Mouse (Mus musculus) CH12.LX (cell line): ENCODE measurements around the gene Snx8. TPM values are rescaled to one million over a fixed set of nuclear protein-coding genes. Genes with fewer than 3 reads are reported as not detected.
A peak's percentile ranks its signal among the peaks of the same experiment; 100 is the strongest.

Experiments
- DNase-seq: peaks from one replicate; pipeline ENCODE4 v3.0.0-alpha.2; 2013; ENCODE audit errors: extremely low read depth
- H3K27ac ChIP-seq: 2 replicates; pipeline ENCODE4 v1.5.1; 2012; ENCODE audit warnings: low read depth, mild to moderate bottlenecking, control low read depth, moderate library complexity; ENCODE audit not compliant: insufficient read depth
- H3K27me3 ChIP-seq: replicated peaks from 2 replicates; pipeline ENCODE3; 2012; ENCODE audit warnings: inconsistent platforms
- H3K36me3 ChIP-seq, 2 experiments: replicated peaks in 1 of 2; 2 replicates each; pipeline versions ENCODE3 to v1.6.1; 2012; ENCODE audit warnings: inconsistent platforms in 1 of 2, low read length in 1 of 2, mild to moderate bottlenecking in 1 of 2, mixed read lengths in 1 of 2, moderate library complexity in 1 of 2; ENCODE audit not compliant: control insufficient read depth in 1 of 2, insufficient read depth in 1 of 2
- H3K4me1 ChIP-seq, 2 experiments: 2 replicates each; pipeline ENCODE4 v1.6.1; 2012; ENCODE audit warnings: inconsistent platforms in 1 of 2, moderate library complexity in 1 of 2; ENCODE audit not compliant: insufficient read depth in 2 of 2, control insufficient read depth in 1 of 2
- H3K4me2 ChIP-seq: 2 replicates; pipeline ENCODE4 v1.6.1; 2012; ENCODE audit warnings: low read depth, mild to moderate bottlenecking, control low read depth; ENCODE audit not compliant: poor library complexity, insufficient read depth, severe bottlenecking
- H3K4me3 ChIP-seq, 3 experiments: fragments of 150-350 bp in 1 of 3; sonication (generic) in 1 of 3; replicated peaks in 1 of 3; 2 replicates each; pipeline versions ENCODE3 to v1.5.1; 2011 to 2012; ENCODE audit warnings: low read depth in 2 of 3, low read length in 2 of 3, mild to moderate bottlenecking in 2 of 3, moderate library complexity in 2 of 3, control low read depth in 1 of 3, improper control_type of control experiment in 1 of 3, inconsistent platforms in 1 of 3, mixed read lengths in 1 of 3; ENCODE audit not compliant: poor library complexity in 1 of 3
- H3K79me2 ChIP-seq: replicated peaks from 2 replicates; pipeline ENCODE4 v1.6.1; 2012; ENCODE audit warnings: mild to moderate bottlenecking, moderate library complexity; ENCODE audit not compliant: control insufficient read depth, poor library complexity, insufficient read depth, severe bottlenecking; ENCODE audit errors: extremely low read depth
- H3K9ac ChIP-seq: 2 replicates; pipeline ENCODE4 v1.6.1; 2012; ENCODE audit warnings: low read depth, mild to moderate bottlenecking, control low read depth, moderate library complexity; ENCODE audit not compliant: insufficient read depth
- H3K9me3 ChIP-seq: replicated peaks from 2 replicates; pipeline ENCODE3; 2012; ENCODE audit warnings: low read length, inconsistent platforms, mixed read lengths
- BHLHE40 ChIP-seq: IDR thresholded peaks from 2 replicates; pipeline ENCODE4 v1.6.1; 2011; ENCODE audit warnings: mild to moderate bottlenecking, low read depth, low read length, improper control_type of control experiment
- CHD1 ChIP-seq: IDR thresholded peaks from 2 replicates; pipeline ENCODE4 v1.6.1; 2012; ENCODE audit warnings: low read depth, low read length, improper control_type of control experiment, inconsistent platforms
- CHD2 ChIP-seq: IDR thresholded peaks from 2 replicates; pipeline ENCODE4 v1.6.1; 2011; ENCODE audit warnings: low read length, improper control_type of control experiment
- E2F4 ChIP-seq: IDR thresholded peaks from 2 replicates; pipeline ENCODE4 v1.6.1; 2011; ENCODE audit warnings: low read depth, low read length, improper control_type of control experiment; ENCODE audit not compliant: insufficient replicate concordance
- ELF1 ChIP-seq: IDR thresholded peaks from 2 replicates; pipeline ENCODE4 v1.6.1; 2014; ENCODE audit warnings: low read depth, mild to moderate bottlenecking, inconsistent platforms, low read length, improper control_type of control experiment
- EP300 ChIP-seq: IDR thresholded peaks from 2 replicates; pipeline ENCODE4 v1.6.1; 2011; ENCODE audit warnings: low read length, improper control_type of control experiment
- ETS1 ChIP-seq: conservative IDR thresholded peaks from 2 replicates; pipeline ENCODE4 v1.6.1; 2012; ENCODE audit warnings: low read depth, mild to moderate bottlenecking, inconsistent platforms, low read length, improper control_type of control experiment, moderate library complexity
- GABPA ChIP-seq: IDR thresholded peaks from 2 replicates; pipeline ENCODE4 v1.6.1; 2012; ENCODE audit warnings: low read depth, low read length, improper control_type of control experiment, inconsistent platforms; ENCODE audit not compliant: insufficient replicate concordance
- HCFC1 ChIP-seq: IDR thresholded peaks from 2 replicates; pipeline ENCODE4 v1.6.1; 2012; ENCODE audit warnings: low read depth, mild to moderate bottlenecking, inconsistent platforms, low read length, improper control_type of control experiment
- IRF4 ChIP-seq: IDR thresholded peaks from 2 replicates; pipeline ENCODE4 v1.6.1; 2014; ENCODE audit warnings: low read depth, mild to moderate bottlenecking, inconsistent platforms, low read length, improper control_type of control experiment
- JUN ChIP-seq: IDR thresholded peaks from 2 replicates; pipeline ENCODE4 v1.6.1; 2011; ENCODE audit warnings: low read depth, mild to moderate bottlenecking, low read length, improper control_type of control experiment, moderate library complexity; ENCODE audit not compliant: insufficient read depth
- JUND ChIP-seq: conservative IDR thresholded peaks from 2 replicates; pipeline ENCODE4 v1.6.1; 2011; ENCODE audit warnings: low read depth, low read length, improper control_type of control experiment
- KAT2A ChIP-seq: IDR thresholded peaks from 2 replicates; pipeline ENCODE4 v1.6.1; 2012; ENCODE audit warnings: low read length, improper control_type of control experiment, inconsistent platforms; ENCODE audit not compliant: insufficient replicate concordance
- MAX ChIP-seq: IDR thresholded peaks from 2 replicates; pipeline ENCODE4 v1.6.1; 2011; ENCODE audit warnings: low read length, improper control_type of control experiment
- MAZ ChIP-seq: IDR thresholded peaks from 2 replicates; pipeline ENCODE4 v1.6.1; 2012; ENCODE audit warnings: low read depth, mild to moderate bottlenecking, inconsistent platforms, low read length, improper control_type of control experiment, moderate library complexity
- MEF2A ChIP-seq: IDR thresholded peaks from 2 replicates; pipeline ENCODE4 v1.6.1; 2014; ENCODE audit warnings: low read depth, mild to moderate bottlenecking, inconsistent platforms, low read length, improper control_type of control experiment, borderline replicate concordance
- MXI1 ChIP-seq: IDR thresholded peaks from 2 replicates; pipeline ENCODE4 v1.6.1; 2011; ENCODE audit warnings: mild to moderate bottlenecking, low read depth, low read length, improper control_type of control experiment
- MYC ChIP-seq: IDR thresholded peaks from 2 replicates; pipeline ENCODE4 v1.6.1; 2011; ENCODE audit warnings: low read depth, mild to moderate bottlenecking, improper control_type of control experiment, low read length
- NELFE ChIP-seq: IDR thresholded peaks from 2 replicates; pipeline ENCODE4 v1.6.1; 2011; ENCODE audit warnings: low read depth, low read length, improper control_type of control experiment
- NRF1 ChIP-seq: IDR thresholded peaks from 2 replicates; pipeline ENCODE4 v1.6.1; 2014; ENCODE audit warnings: low read depth, mild to moderate bottlenecking, inconsistent platforms, low read length, improper control_type of control experiment, moderate library complexity
- PAX5 ChIP-seq: IDR thresholded peaks from 2 replicates; pipeline ENCODE4 v1.6.1; 2012; ENCODE audit warnings: low read length, inconsistent platforms, mixed read lengths
- POLR2A ChIP-seq: IDR thresholded peaks from 2 replicates; pipeline ENCODE4 v1.6.1; 2011; ENCODE audit warnings: low read depth, mild to moderate bottlenecking, improper control_type of control experiment, low read length
- POLR2AphosphoS2 ChIP-seq: IDR thresholded peaks from 2 replicates; pipeline ENCODE4 v1.6.1; 2011; ENCODE audit warnings: low read depth, low read length, improper control_type of control experiment
- RAD21 ChIP-seq: IDR thresholded peaks from 2 replicates; pipeline ENCODE4 v1.6.1; 2011; ENCODE audit warnings: low read depth, mild to moderate bottlenecking, low read length, improper control_type of control experiment, moderate library complexity
- RCOR1 ChIP-seq: conservative IDR thresholded peaks from 2 replicates; pipeline ENCODE4 v1.6.1; 2012; ENCODE audit warnings: low read depth, mild to moderate bottlenecking, inconsistent platforms, low read length, improper control_type of control experiment
- SIN3A ChIP-seq: IDR thresholded peaks from 2 replicates; pipeline ENCODE4 v1.6.1; 2012; ENCODE audit warnings: low read length, improper control_type of control experiment, inconsistent platforms
- SMC3 ChIP-seq: IDR thresholded peaks from 2 replicates; pipeline ENCODE4 v1.6.1; 2011; ENCODE audit warnings: low read depth, low read length, improper control_type of control experiment
- TBP ChIP-seq: conservative IDR thresholded peaks from 2 replicates; pipeline ENCODE4 v1.6.1; 2011; ENCODE audit warnings: low read depth, low read length, improper control_type of control experiment
- TCF12 ChIP-seq: IDR thresholded peaks from 2 replicates; pipeline ENCODE4 v1.6.1; 2014; ENCODE audit warnings: low read depth, mild to moderate bottlenecking, inconsistent platforms, low read length, improper control_type of control experiment
- UBTF ChIP-seq: IDR thresholded peaks from 2 replicates; pipeline ENCODE4 v1.6.1; 2012; ENCODE audit warnings: low read depth, mild to moderate bottlenecking, inconsistent platforms, low read length, improper control_type of control experiment, moderate library complexity
- USF1 ChIP-seq: IDR thresholded peaks from 2 replicates; pipeline ENCODE4 v1.6.1; 2014; ENCODE audit warnings: low read depth, mild to moderate bottlenecking, inconsistent platforms, low read length, improper control_type of control experiment
- USF2 ChIP-seq: conservative IDR thresholded peaks from 2 replicates; pipeline ENCODE4 v1.6.1; 2011; ENCODE audit warnings: low read depth, low read length, improper control_type of control experiment
- ZC3H11A ChIP-seq: IDR thresholded peaks from 2 replicates; pipeline ENCODE4 v1.6.1; 2012; ENCODE audit warnings: low read depth, mild to moderate bottlenecking, inconsistent platforms, low read length, improper control_type of control experiment
- ZMIZ1 ChIP-seq: IDR thresholded peaks from 2 replicates; pipeline ENCODE4 v1.6.1; 2012; ENCODE audit warnings: low read depth, mild to moderate bottlenecking, inconsistent platforms, low read length, improper control_type of control experiment
- ZNF384 ChIP-seq: IDR thresholded peaks from 2 replicates; pipeline ENCODE4 v1.6.1; 2012; ENCODE audit warnings: low read depth, low read length, improper control_type of control experiment, inconsistent platforms
- dilution Hi-C: fragments of 300-500 bp; cut with MboI; formaldehyde crosslinking; loops from 2 replicates; pipeline ENCODE4 v1.14.3; 2020; ENCODE audit warnings: low sequenced_read_pairs; ENCODE audit not compliant: extremely low pct_unique_long_range_greater_than_20kb, extremely low pct_ligation_motif_present
- in situ Hi-C: fragments of 300-500 bp; cut with MboI; formaldehyde crosslinking; loops from 3 replicates; pipeline ENCODE4 v1.14.3; 2019; ENCODE audit warnings: low sequenced_read_pairs, low pct_ligation_motif_present, low pct_unique_long_range_greater_than_20kb, mixed read lengths
- polyA plus RNA-seq: library from polyadenylated mRNA; unstranded; fragments of >175 nt; gene quantifications from 2 replicates; pipeline ENCODE4 v1.2.1, GENCODE M21; 2012; ENCODE audit warnings: low read depth; ENCODE audit not compliant: insufficient read length
- total RNA-seq, 2 experiments: library from RNA; depleted of rRNA; stranded (reverse); fragments of 300-350 nt in 1 of 2; fragments of >200 nt in 1 of 2; gene quantifications; 2 replicates each; pipeline ENCODE4 v1.2.3; 2012 to 2014

The Snx8 gene
- total RNA-seq (2012; rRNA removed) (20.8 and 26.0 TPM in 2 replicates), total RNA-seq (2014; rRNA removed) (33.0 and 34.6 TPM in 2 replicates), polyA plus RNA-seq (42.2 and 42.4 TPM in 2 replicates)

GRCm38 (mm10) chr5:140388588-140389576, at the start of gene Snx8:
Gene Snx8, minus strand, starts transcription at chr5:140389262.
- Histone ChIP-seq H3K27me3 (peaks cover 4% of the 10 kb centered on the region), H3K4me2 (peak within 1 kb of the TSS; percentile 55), H3K9me3 (no peaks in the 10 kb centered on the region), H3K79me2 (no peaks in the 10 kb centered on the region; the same call in 1 of the 2 replicates), H3K4me3 (peak within 1 kb of the TSS; percentile 79 to 88 (median 84)), H3K27ac (no peak within 1 kb of the TSS), H3K36me3 (peaks cover 0 to 15% of the 10 kb centered on the region in 2 experiments), H3K4me1 (peaks cover 14 to 42% of the 10 kb centered on the region in 2 experiments), H3K9ac (peak within 1 kb of the TSS; percentile 44)
- in situ Hi-C loops: no loop called here
- TF ChIP-seq JUND: no peak
- TF ChIP-seq SIN3A: peak; percentile 58
- peak; percentile 98 for TF ChIP-seq MXI1
- no peak for TF ChIP-seq RCOR1
- no peak for TF ChIP-seq ZNF384
- TF ChIP-seq POLR2AphosphoS2: no peak
- TF ChIP-seq GABPA: no peak
- TF ChIP-seq ZMIZ1: 0 out of 2 replicates have a peak, but pooled peaks have one; percentile 35
- no peak for TF ChIP-seq TBP
- no peak for TF ChIP-seq PAX5
- TF ChIP-seq CHD2: 0 out of 2 replicates have a peak, but pooled peaks have one; percentile 22
- no peak for TF ChIP-seq E2F4
- peak; percentile 12; the same call in 1 of the 2 replicates for TF ChIP-seq MEF2A
- TF ChIP-seq SMC3: no peak
- no peak for TF ChIP-seq EP300
- peak; percentile 23; the same call in 1 of the 2 replicates for TF ChIP-seq UBTF
- peak; percentile 74 for TF ChIP-seq POLR2A
- TF ChIP-seq MAX: peak; percentile 97
- 0 out of 2 replicates have a peak, but pooled peaks have one; percentile 22 for TF ChIP-seq KAT2A
- TF ChIP-seq MYC: peak; percentile 78
- no peak for TF ChIP-seq ZC3H11A
- TF ChIP-seq RAD21: no peak
- TF ChIP-seq USF1: peak; percentile 96
- peak; percentile 46; the same call in 1 of the 2 replicates for TF ChIP-seq ELF1
- peak; percentile 91 for TF ChIP-seq USF2
- TF ChIP-seq MAZ: 0 out of 2 replicates have a peak, but pooled peaks have one; percentile 47
- TF ChIP-seq IRF4: peak; percentile 13; the same call in 1 of the 2 replicates
- TF ChIP-seq JUN: no peak
- peak; percentile 9; the same call in 1 of the 2 replicates for TF ChIP-seq NRF1
- TF ChIP-seq HCFC1: peak; percentile 35; the same call in 1 of the 2 replicates
- no peak; the same call in 1 of the 2 replicates for TF ChIP-seq ETS1
- TF ChIP-seq TCF12: peak; percentile 48; the same call in 1 of the 2 replicates
- TF ChIP-seq BHLHE40: peak; percentile 95
- TF ChIP-seq NELFE: 0 out of 2 replicates have a peak, but pooled peaks have one; percentile 31
- TF ChIP-seq CHD1: peak; percentile 31; the same call in 1 of the 2 replicates
- dilution Hi-C loops: no loop called here
- DNase-seq: peak; percentile 93
